Mouse (Mus musculus) adrenal gland, postnatal 10 days (tissue): ENCODE measurements around the gene Apobec4. TPM values are rescaled to one million over a fixed set of nuclear protein-coding genes. Genes with fewer than 3 reads are reported as not detected.

ENCODE experiments used
- DNase-seq: peaks from one replicate; pipeline ENCODE4 v3.0.0; 2021; ENCODE audit warnings: mixed read lengths
- long read RNA-seq, 2 experiments: library from polyadenylated mRNA; stranded (forward); transcript quantifications; one replicate each; pipeline ENCODE4 v2.0.0; 2021
- total RNA-seq, 2 experiments: library from RNA; stranded (reverse); gene quantifications; 2 replicates each; pipeline ENCODE4 v1.2.3; 2021

Apobec4 gene
- not detected for total RNA-seq
- long read RNA-seq, experiment 1: 0 reads
- long read RNA-seq, experiment 2: 0 reads

DNA sequence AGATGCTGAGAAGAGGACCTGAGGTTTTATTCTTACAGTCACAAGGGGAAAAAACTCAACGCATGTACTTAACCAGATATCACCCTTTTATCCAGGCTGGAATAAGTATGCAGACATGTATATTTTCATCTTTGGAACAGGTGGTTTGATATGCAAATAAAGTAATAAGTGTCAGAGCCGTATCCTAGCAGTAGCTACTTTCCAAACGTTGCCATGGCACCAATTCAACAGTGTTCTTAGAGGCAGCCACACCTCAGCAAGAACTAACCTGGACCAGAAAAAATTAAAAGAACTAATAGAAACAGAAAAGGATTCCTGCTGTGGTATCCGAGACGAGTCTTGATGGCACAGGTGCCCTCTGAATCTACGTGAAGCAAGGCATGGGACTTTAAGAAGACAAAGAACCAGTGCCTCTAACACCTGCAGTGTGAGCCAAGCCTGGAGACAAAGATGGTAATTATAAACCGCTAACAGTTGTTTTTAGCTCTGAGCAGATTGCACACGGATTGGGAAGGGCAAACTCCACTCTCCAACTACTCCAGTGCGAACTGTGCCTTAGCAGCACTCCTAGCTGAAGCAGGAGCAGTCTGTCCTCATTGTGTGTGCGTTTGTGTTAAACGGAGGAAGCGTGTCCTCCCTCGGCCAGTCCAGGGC, at the start of gene Apobec4:
Gene Apobec4 (plus strand): TSS at position 240 of the 654 bp plus-strand sequence.
- no peak for DNase-seq

DNA sequence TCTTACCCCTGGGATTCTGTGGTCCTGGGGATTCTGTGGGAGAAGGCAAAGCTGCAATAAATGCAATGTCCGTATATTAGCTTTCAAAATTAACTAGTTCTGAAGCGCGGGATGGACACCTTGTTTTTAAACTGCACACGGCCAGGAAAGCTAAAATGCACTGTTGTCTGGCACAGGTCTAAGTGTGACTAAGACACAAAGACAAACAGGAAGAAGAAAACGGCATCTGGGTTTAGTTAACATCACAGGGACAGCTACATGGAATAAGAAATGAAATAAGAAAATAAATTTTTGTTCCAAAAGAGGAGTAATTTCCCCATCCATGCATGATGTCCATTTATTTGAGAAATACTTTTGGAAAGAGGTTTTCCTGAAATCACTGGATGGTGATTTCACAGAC, 49.3 kb upstream of the Apobec4 start:
- no peak for DNase-seq

DNA sequence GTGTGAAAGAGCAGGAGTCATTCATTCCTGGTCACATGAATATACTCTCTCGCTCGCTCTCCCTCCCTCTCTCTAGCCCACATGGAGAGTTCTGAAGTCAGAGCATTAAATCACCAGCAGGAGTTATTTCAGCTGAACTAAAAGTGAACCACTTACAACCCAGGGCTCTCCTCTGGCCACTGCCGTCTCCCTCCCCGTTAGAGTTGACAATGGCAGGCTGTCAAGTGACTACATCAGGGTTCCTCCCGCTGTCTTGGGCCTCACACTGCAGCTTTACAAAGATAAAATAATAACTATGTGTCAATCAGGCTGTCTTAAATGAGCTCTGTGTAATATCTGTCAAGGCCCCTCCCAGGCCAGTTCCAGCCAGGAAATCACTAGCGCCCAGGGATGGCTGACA, 47.4 kb upstream of the Apobec4 start:
- DNase-seq: no peak

DNA sequence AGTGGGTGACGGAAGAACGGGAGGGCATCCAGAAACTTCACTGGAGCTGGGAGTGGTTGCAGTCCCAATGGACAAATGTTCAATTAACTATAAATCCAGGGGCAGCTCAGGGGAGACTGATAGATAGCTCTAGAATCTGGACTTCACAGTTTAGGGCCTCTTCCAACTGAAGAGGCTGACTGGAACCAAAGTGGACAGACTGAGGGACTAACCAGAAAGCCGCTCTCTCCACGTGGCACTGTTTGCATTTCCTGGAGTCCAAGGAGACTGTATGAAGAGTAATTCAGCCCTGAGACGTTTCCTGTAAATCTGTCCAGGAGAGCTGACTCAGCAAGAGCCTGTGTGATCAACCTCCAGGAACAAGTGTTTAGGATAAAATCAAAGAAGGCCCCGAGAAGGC, 46.4 kb upstream of the Apobec4 start:
- no peak for DNase-seq

DNA sequence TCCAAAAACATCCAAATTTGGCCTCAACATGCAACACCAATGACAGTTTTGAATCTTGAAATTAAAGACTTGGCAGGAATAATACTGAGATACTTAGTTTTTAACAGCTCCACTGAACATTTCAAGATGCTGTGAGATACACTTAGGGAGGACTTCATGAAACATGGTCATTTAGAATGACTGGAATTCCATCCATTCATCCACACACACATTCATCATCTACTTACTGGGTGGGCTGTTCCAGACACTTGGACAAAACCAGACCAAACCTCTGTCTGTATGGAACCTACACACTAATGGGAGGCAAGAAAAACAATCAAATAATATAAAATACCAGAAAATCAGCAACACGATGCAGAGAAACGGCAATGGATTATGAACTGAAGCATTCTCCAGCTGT, 42.8 kb upstream of the Apobec4 start:
- no peak for DNase-seq

DNA sequence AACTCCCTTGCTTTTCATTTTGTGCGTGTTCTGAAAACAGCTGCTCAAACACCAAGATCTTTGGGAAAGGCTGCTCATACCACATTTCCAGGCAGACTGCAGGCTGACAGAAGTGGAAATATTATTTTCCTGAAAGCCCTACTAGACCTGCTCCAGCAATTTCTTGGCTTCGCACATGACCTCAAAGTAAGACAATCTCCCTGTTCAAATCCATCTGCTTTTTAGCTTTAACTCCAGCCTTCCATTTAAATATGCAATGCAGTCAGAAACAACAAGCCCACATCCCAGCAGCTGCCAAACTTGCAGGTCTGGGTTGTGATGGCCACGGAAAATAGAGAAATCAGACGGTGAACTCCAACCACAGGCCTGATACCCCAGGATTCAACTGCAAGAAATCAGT, 39.3 kb upstream of the Apobec4 start:
- no peak for DNase-seq

DNA sequence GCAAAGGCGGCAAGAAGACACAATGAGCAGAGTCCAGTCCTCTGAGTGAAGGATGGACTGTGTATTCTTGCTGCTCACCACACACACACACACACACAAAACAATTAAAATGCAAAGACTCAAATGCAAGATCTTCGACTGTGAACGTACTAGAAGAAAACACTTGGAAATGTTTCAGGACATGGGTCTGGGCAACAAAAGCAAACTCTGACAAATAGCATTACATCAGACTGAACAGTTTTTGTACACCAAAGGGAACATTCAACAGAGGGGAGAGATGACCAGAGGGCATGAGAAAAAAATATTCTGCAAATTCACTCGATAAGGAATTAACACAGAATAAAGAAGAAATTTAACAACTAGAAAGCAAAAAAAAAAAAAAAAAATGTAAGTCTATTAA, 36.4 kb upstream of the Apobec4 start:
- no peak for DNase-seq

DNA sequence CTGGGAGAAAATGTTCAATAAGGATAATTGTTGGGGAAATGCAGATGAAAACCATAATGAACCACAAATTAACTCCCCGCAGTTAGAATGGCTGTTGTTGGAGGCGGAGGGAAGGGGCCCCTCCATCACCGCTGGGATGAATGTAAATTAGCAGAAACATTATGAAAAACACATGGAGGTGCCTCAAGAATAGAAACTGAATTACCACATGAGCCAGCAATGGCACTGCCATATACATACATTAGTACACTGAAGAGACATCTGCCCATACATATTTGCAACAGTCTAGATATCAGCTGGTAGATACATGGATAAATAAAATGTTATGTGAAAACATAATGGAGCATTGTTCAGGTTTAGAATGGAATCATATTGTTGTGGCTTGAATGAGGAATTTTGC, 35.9 kb upstream of the Apobec4 start:
- DNase-seq: no peak

DNA sequence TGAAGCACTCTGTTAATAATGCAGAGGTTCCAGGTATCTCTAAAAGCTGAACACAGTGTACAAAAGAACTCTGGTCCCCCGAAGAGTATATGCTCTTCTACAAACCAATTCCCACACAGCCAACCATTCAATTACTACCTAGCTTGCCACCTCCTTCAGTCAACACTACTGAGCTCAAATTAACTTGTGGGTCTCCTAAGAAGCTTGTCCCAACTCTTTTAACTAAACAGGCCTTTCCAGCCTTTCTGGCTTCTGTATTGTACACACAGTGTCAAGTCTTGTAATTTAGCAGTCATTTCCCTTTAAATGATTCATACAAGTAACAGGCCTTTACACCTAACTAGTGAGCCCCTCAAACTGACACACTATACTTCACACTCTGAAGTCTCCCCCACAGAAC, 33.0 kb upstream of the Apobec4 start:
- no peak for DNase-seq

DNA sequence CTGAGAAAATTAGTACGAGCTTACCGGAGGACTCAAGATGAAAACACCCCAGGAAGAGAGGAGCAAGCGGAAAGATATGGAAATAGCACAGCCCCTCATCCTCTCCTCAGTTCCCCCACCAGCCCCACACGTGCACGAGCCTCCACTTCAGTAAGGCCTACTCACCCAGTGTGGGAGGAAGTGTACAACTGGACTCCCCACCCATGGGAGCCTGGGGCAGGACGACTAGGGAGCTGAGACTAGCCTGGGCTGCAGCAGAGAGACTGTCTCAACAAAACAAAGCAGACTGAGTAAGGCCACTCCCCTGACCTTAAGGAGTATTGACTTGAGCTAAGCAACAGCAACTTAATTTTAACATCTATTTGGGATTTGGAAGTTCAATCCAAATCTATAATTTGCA, 32.2 kb upstream of the Apobec4 start:
- no peak for DNase-seq

DNA sequence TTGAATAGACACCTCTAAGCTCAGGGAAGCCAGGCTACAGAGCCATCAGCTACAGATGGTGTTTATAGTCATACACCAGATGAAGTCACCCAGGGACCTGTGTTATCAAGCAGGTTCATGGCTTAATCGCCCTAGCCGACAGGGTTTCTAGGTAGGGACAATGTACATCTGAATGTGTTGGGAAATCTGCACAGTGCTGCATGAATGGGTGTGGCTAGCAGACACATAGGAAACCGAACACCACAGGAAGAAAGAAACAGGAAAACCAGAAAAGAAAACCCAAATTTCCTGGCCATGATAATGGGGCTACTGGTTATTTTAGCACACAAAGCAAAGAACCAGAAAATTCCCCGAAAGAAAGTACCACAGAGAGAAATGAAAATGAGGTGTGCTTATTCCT, 29.4 kb upstream of the Apobec4 start:
- DNase-seq: no peak

DNA sequence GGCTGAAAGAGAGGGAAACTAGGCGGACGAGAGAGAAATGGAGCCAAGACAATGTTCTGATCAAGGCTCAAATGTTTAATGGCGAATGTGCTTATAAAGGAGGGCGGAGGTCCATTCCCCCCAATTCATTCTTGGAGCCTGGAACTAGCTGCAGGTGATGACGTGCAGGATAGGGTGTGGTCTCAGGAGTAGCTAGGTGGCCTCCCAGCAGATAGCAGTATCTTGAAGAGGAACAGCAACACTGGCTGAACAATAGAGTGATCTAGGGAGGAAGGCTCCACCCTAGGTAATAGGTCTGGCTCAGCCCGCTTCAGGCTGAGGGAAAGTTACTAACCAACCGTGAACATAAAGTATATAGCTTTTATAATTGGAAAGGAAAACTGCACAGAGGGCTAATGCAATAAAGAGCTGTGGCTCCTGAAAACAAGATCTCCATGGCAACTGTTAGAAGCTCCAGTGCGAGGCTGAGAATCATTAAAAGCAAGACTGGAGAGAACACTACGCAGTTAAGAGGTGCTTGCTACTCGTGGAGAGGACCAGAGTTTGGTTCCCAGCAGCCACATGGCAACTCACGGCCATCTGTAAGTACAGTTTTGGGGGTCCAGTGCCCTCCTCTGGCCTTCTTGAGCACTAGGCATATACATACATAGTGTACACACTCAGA, 28.7 kb upstream of the Apobec4 start:
- no peak for DNase-seq

DNA sequence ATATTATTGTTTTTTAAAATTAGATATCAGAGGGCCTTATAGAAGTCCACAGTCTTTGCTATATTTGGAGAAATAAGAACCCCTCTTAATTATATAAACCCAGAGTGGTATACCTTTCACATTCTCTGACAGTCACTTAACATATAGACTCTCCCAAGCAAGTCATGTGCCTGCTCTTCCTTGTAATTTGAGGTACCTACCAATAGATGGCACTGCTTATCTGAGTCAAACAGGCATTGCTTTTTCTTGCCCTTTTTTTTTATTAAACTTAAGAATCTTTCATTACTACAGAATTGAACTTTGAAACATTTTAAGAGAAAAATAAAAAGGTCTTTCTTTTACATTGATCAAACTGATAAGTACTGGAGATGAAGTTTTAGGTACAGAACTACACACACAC, 26.1 kb upstream of the Apobec4 start:
- no peak for DNase-seq

DNA sequence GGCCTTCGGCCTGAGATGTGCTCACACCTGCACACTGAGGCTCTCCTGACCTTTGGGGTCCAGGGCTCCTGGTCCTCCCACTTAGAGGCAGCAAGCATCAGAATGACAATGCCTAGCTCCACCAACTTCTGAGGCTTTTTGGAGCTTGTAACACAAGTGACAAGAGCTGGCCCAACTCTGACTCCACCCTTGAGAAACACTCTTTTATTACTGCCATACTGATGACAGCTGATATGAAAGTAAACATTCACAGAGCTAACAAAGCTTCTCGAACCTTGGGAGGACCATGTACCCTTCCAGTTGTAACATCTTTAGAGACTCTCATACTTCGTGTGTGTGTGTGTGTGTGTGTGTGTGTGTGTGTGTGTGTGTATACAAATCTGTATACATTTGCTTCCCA, 24.3 kb upstream of the Apobec4 start:
- DNase-seq: no peak

DNA sequence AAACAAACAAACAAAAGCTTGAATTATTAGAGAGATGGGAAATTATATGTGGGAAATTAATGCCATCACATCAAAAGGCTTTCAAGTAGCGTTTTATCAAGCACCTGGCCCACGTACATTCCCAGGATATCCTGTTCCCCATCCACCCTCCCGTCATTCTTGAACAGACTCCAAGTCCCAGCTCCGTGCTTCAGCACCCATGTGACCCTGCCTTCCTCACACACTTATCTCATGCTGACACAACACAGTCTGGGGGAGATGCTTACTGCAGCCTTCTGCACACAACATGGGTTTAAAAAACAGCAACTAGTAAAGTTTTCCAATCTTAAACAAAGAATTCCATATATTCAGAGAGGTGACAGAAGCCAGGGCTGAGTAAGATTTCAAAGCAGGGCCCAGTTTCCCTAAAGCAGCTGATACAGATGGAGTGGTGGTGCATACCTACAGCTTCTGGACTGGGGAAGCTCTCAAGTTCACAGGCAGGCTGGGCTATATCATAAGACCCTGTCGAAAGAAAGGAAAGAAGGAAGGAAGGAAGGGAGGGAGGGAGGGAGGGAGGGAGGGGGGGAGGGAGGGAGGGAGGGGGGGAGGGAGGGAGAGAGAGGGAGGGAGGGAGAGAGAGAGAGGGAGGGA, 22.6 kb upstream of the Apobec4 start:
- DNase-seq: no peak

DNA sequence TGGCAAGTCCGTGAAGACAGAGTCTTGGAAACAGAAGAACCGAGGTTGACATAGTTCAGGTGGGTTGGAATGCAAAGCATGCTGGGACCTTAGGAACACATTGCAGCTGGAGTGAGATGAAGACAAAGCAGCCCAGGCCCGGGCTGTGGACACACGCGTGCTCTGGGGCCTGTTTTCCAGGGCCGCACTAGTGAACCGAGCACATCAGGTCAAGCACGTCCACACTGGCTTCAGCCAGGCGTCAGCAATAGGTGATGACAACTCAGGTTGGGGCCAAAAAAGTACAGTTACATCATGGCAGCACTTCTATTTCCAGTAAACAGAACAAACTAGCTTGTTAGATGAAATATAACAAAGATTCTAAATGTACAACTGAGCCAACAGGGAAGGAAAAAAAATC, 11.6 kb upstream of the Apobec4 start:
- DNase-seq: no peak

DNA sequence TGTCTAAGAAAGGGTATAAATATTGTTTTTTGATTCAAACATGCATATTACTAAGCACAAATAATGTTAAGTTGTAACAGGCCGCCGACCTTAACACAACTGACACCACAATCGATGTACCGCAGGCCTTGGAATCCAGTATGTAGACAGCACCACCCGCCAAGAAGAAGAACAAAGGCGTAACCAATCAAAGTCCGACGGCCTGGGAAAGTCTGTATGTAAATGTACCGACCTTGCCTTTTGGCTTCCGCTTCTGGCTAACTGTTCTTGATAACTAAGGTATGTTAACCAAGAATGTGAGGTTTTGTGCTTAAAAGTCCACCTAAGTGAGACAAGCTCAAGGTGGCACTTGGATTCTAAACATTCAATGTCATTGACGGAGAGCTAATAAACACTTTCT, 11.0 kb upstream of the Apobec4 start:
- DNase-seq: no peak

DNA sequence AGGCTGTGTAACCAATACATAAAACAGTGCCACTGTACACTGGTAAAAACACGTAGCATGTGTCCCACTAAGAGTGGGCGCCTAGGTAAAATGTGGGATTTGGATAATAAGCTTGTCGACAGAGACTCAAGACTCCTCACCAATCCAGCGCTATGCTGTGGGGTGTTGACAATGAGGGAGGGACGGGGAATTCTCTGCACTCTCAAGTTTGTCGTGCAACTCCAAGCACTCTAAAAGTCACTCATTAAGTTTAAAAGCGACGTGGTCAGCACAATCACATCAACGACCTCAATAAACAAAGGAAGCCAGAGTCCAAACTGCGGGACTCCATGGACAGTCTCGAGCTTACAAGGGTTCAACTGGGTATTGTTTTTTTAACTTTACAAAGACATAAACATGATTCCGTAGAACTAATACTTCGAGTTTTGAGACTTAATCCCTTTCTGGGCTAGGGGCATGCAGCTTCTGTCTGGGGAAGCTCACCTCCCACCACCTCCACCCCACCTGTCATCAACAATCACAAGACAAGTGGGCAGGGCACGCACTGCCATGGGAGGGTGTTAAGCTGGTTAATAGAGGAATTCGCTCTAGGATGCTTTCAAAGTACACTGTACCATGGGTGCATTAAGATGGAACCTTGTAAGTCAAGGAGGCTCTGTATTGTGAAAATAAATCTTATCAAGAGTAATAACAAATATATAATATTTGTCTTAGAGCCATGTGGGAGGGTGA, 7.1 kb upstream of the Apobec4 start:
- DNase-seq: no peak

DNA sequence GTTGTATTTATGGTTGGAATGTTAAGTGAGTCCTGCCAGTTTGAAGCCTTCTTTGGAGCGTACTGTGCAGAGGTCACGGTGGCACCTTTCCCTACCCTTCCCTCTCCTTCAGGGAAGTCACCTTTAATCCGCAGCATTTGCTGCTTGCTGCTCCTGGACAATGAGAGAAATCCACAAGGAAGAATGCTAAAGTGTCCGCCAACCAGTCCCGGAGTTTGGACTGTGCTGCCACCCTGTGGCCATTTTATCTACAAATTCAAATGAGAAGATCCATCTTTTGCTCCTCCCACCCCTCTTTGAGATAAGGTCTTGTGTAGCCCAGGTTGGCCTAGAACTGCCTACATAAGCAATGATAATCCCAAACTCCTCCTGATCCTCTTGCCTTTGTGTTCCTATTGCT, 3.9 kb upstream of the Apobec4 start:
- DNase-seq: peak; percentile 89

DNA sequence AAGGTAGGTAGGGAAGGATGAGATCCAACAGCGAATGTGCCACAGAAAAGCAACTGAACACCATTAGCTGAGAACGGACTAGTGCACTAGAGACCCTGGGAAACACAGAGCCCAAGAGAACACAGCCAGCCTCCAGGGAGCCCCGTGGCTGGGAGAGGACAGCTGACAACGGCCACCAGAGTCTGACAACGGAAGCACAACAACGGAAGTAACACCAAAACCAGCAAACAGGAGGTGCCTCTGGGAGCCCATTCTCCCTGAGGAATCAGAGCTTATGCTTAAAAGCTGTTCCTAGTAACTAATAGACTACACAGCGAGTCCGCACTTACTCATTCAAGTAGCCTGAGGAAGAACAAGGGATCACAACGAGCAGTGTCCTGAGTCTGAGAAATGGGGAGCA, 1.1 kb upstream of the Apobec4 start:
- no peak for DNase-seq

DNA sequence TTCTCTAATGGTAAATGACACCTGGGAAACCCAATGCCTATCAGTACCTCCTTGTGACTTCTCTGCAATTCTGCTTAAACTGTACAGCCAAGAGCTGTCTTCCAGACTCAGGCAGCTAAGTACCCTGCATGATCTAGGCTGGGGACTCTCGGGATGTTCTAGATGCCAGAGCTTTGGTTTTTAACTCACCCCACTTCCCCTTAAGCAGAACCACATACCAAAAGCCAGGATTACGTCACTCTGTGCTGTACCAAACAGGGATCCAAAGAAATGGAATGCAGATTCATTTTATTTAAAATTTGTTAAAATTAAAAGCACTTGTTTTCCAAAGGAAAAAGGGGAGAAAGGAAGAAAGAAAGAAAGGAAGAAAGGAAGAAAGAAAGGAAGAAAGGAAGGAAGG, 11.4 kb downstream of the Apobec4 start:
- no peak for DNase-seq

DNA sequence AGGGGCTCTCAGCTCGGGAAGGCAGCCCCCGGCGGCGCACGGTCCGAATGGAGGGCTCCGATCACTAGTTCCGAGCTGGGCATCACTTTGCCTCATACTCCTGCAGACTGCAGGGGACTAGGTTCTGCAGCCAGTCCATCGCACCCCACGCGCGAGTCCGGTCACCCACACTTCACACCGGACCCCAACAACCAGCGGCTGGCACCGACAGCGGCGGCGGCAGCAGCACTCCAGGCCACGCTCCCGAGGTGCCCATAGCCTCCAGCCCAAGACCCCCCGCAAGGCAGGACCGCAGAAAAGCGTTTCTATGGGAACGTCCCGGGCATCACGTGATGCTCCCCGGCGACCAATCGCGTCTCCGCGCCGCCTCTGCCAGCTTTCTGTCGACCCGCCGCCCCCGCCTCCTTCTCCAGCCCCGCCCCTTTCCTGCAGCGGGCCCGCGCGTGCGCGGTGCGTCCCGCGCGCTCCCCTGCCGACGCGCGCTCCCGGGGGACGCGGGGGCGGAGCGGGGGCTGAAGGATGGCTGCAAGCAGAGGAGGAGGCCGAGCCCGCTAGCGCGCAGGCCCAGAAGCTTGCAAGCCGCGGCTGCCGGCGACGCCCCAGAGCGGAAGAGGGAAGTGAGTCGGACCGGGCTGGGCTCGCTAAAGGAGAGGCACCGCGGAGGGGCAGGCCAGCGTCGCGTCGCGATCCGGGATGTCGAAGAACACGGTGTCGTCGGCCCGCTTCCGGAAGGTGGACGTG, 15.9 kb downstream of the Apobec4 start, which contains the start of the genes Rgl1 and Arpc5:
Gene Rgl1 (minus strand): TSS at position 320 of the 741 bp plus-strand sequence.
Gene Arpc5 (plus strand): TSS at position 511 of the 741 bp plus-strand sequence.
- DNase-seq: peak; percentile 98
